Mouse (Mus musculus): ENCODE measurements at regions not wholly inside any gene's neighbourhood (a gene's known extent, or its start where the extent isn't known, plus 50 kb on each side); places are given as distances from the start of the nearest gene placed in this dataset.

Small RNAs in the stretch of these regions (microRNA-seq; reads per million reads assigned to microRNA genes)
- gene Gm24810 (ENCODE audit: borderline replicate concordance in 2 of 2) = 0 reads per million in 2 experiments
